Mouse (Mus musculus): ENCODE results near the gene G0s2. TPM values are rescaled to one million over a fixed set of nuclear protein-coding genes. Genes with fewer than 3 reads are reported as not detected.

G0s2 gene
- polyA plus RNA-seq, 1 experiment from 2014 or later, result 11.0 TPM

GRCm38 (mm10) chr1:193243571-193244193 is 29.3 kb downstream of the G0s2 start:
- Histone ChIP-seq H3K9ac (replicated peaks) (no peak overlapping the region), H3K4me3 (no peak overlapping the region), H3K9me3 (no peaks in the 10 kb centered on the region), H3K36me3 (no peaks in the 10 kb centered on the region), H3K27ac (replicated peaks) (no peak overlapping the region), H3K4me2 (replicated peaks) (no peak overlapping the region), H3K27me3 (no peaks in the 10 kb centered on the region), H3K4me1 (0 out of 2 replicates have a peak, but pooled peaks cover 2% of the 10 kb centered on the region)
- WGBS, result 74% methylated on average over 10 of the region's 10 CpGs
- no peak for ATAC-seq (ENCODE audit: low FRiP score, low read depth)

GRCm38 (mm10) chr1:193242863-193243262 is 30.2 kb downstream of the G0s2 start:
- no peak overlapping the region for H3K4me2 ChIP-seq (replicated peaks)
- H3K9me3 ChIP-seq, result no peaks in the 10 kb centered on the region
- no peak overlapping the region for H3K27ac ChIP-seq (replicated peaks)
- 57% methylated on average over 4 of the region's 4 CpGs for WGBS
- 0 out of 2 replicates have a peak, but pooled peaks cover 2% of the 10 kb centered on the region for H3K4me1 ChIP-seq
- ATAC-seq (ENCODE audit: low FRiP score, low read depth), result no peak
- H3K27me3 ChIP-seq, result no peaks in the 10 kb centered on the region
- no peak overlapping the region for H3K9ac ChIP-seq (replicated peaks)
- H3K4me3 ChIP-seq, result no peak overlapping the region
- no peaks in the 10 kb centered on the region for H3K36me3 ChIP-seq

GRCm38 (mm10) chr1:193242238-193242637 is 30.8 kb downstream of the G0s2 start:
- no peak overlapping the region for H3K9ac ChIP-seq (replicated peaks)
- no peak overlapping the region for H3K27ac ChIP-seq (replicated peaks)
- no peak for ATAC-seq (ENCODE audit: low FRiP score, low read depth)
- 0 out of 2 replicates have a peak, but pooled peaks cover 2% of the 10 kb centered on the region for H3K4me1 ChIP-seq
- H3K4me3 ChIP-seq, result no peak overlapping the region
- H3K36me3 ChIP-seq, result no peaks in the 10 kb centered on the region
- no peaks in the 10 kb centered on the region for H3K9me3 ChIP-seq
- H3K4me2 ChIP-seq (replicated peaks), result no peak overlapping the region
- WGBS, result 82% methylated on average over 8 of the region's 8 CpGs
- no peaks in the 10 kb centered on the region for H3K27me3 ChIP-seq

- Histone ChIP-seq H3K4me2 (replicated peaks) (no peak overlapping the region), H3K36me3 (no peaks in the 10 kb centered on the region), H3K9me3 (no peaks in the 10 kb centered on the region), H3K4me1 (0 out of 2 replicates have a peak, but pooled peaks cover 2% of the 10 kb centered on the region), H3K27me3 (no peaks in the 10 kb centered on the region), H3K27ac (replicated peaks) (no peak overlapping the region), H3K4me3 (no peak overlapping the region), H3K9ac (replicated peaks) (no peak overlapping the region)
- no peak for ATAC-seq (ENCODE audit: low FRiP score, low read depth)
- WGBS, result 91% methylated on average over 4 of the region's 4 CpGs
Measured at GRCm38 (mm10) chr1:193241436-193241835, 31.6 kb downstream of the G0s2 start.

GRCm38 (mm10) chr1:193238426-193238825 is 34.6 kb downstream of the G0s2 start:
- H3K27ac ChIP-seq (replicated peaks), result no peak overlapping the region
- H3K4me2 ChIP-seq (replicated peaks), result no peak overlapping the region
- no peak overlapping the region for H3K4me3 ChIP-seq
- no peaks in the 10 kb centered on the region for H3K27me3 ChIP-seq
- H3K9ac ChIP-seq (replicated peaks), result no peak overlapping the region
- ATAC-seq (ENCODE audit: low FRiP score, low read depth), result no peak
- no peaks in the 10 kb centered on the region for H3K9me3 ChIP-seq
- H3K36me3 ChIP-seq, result no peaks in the 10 kb centered on the region
- WGBS, result 66% methylated on average over 4 of the region's 4 CpGs
- no peaks in the 10 kb centered on the region for H3K4me1 ChIP-seq

- no peak overlapping the region for H3K27ac ChIP-seq (replicated peaks)
- no peak overlapping the region for H3K9ac ChIP-seq (replicated peaks)
- H3K36me3 ChIP-seq, result no peaks in the 10 kb centered on the region
- H3K9me3 ChIP-seq, result no peaks in the 10 kb centered on the region
- H3K4me3 ChIP-seq, result no peak overlapping the region
- ATAC-seq (ENCODE audit: low FRiP score, low read depth), result no peak
- H3K27me3 ChIP-seq, result peaks cover 9% of the 10 kb centered on the region; the same call in 1 of the 2 replicates
- H3K4me2 ChIP-seq (replicated peaks), result no peak overlapping the region
- H3K4me1 ChIP-seq, result no peaks in the 10 kb centered on the region
- 89% methylated on average over 7 of the region's 7 CpGs for WGBS
Measured at GRCm38 (mm10) chr1:193234930-193235329, 38.1 kb downstream of the G0s2 start.

GRCm38 (mm10) chr1:193234130-193234645 is 38.8 kb downstream of the G0s2 start:
- H3K27ac ChIP-seq (replicated peaks), result no peak overlapping the region
- no peaks in the 10 kb centered on the region for H3K4me1 ChIP-seq
- no peak for ATAC-seq (ENCODE audit: low FRiP score, low read depth)
- no peak overlapping the region for H3K9ac ChIP-seq (replicated peaks)
- peaks cover 9% of the 10 kb centered on the region; the same call in 1 of the 2 replicates for H3K27me3 ChIP-seq
- no peaks in the 10 kb centered on the region for H3K36me3 ChIP-seq
- H3K4me2 ChIP-seq (replicated peaks), result no peak overlapping the region
- WGBS, result 96% methylated on average over 2 of the region's 2 CpGs
- no peaks in the 10 kb centered on the region for H3K9me3 ChIP-seq
- H3K4me3 ChIP-seq, result no peak overlapping the region

GRCm38 (mm10) chr1:193232732-193233131 is 40.3 kb downstream of the G0s2 start:
- ATAC-seq (ENCODE audit: low FRiP score, low read depth), result no peak
- Histone ChIP-seq H3K4me3 (no peak overlapping the region), H3K36me3 (no peaks in the 10 kb centered on the region), H3K9ac (replicated peaks) (no peak overlapping the region), H3K4me1 (no peaks in the 10 kb centered on the region), H3K27ac (replicated peaks) (no peak overlapping the region), H3K27me3 (peaks cover 9% of the 10 kb centered on the region; the same call in 1 of the 2 replicates), H3K4me2 (replicated peaks) (no peak overlapping the region), H3K9me3 (no peaks in the 10 kb centered on the region)
- 94% methylated on average over 2 of the region's 2 CpGs for WGBS

GRCm38 (mm10) chr1:193230935-193231334 is 42.1 kb downstream of the G0s2 start:
- Histone ChIP-seq H3K27me3 (peaks cover 9% of the 10 kb centered on the region; the same call in 1 of the 2 replicates), H3K9ac (replicated peaks) (no peak overlapping the region), H3K4me3 (no peak overlapping the region), H3K4me1 (no peaks in the 10 kb centered on the region), H3K9me3 (no peaks in the 10 kb centered on the region), H3K27ac (replicated peaks) (no peak overlapping the region), H3K36me3 (no peaks in the 10 kb centered on the region), H3K4me2 (replicated peaks) (no peak overlapping the region)
- WGBS, result 81% methylated on average over 5 of the region's 5 CpGs
- no peak for ATAC-seq (ENCODE audit: low FRiP score, low read depth)

GRCm38 (mm10) chr1:193230531-193230930 is 42.5 kb downstream of the G0s2 start:
- Histone ChIP-seq H3K36me3 (no peaks in the 10 kb centered on the region), H3K4me2 (replicated peaks) (no peak overlapping the region), H3K4me3 (no peak overlapping the region), H3K4me1 (peaks cover 2% of the 10 kb centered on the region; the same call in 1 of the 2 replicates), H3K9me3 (no peaks in the 10 kb centered on the region), H3K27ac (replicated peaks) (no peak overlapping the region), H3K9ac (replicated peaks) (no peak overlapping the region), H3K27me3 (peaks cover 9% of the 10 kb centered on the region; the same call in 1 of the 2 replicates)
- WGBS, result 82% methylated on average over 3 of the region's 3 CpGs
- no peak for ATAC-seq (ENCODE audit: low FRiP score, low read depth)

- ATAC-seq (ENCODE audit: low FRiP score, low read depth), result no peak
- Histone ChIP-seq H3K36me3 (no peaks in the 10 kb centered on the region), H3K27ac (replicated peaks) (no peak overlapping the region), H3K9ac (replicated peaks) (no peak overlapping the region), H3K9me3 (no peaks in the 10 kb centered on the region), H3K4me2 (replicated peaks) (no peak overlapping the region), H3K4me1 (peaks cover 6% of the 10 kb centered on the region; the same call in 1 of the 2 replicates), H3K27me3 (peaks cover 9% of the 10 kb centered on the region; the same call in 1 of the 2 replicates), H3K4me3 (no peak overlapping the region)
- 96% methylated on average over 5 of the region's 5 CpGs for WGBS
Measured at GRCm38 (mm10) chr1:193229570-193229969, 43.4 kb downstream of the G0s2 start.

GRCm38 (mm10) chr1:193227537-193227936 is 45.5 kb downstream of the G0s2 start:
- Histone ChIP-seq H3K27ac (replicated peaks) (no peak overlapping the region), H3K9me3 (no peaks in the 10 kb centered on the region), H3K36me3 (no peaks in the 10 kb centered on the region), H3K4me3 (no peak overlapping the region), H3K27me3 (peaks cover 9% of the 10 kb centered on the region; the same call in 1 of the 2 replicates), H3K4me1 (peaks cover 6% of the 10 kb centered on the region; the same call in 1 of the 2 replicates), H3K4me2 (replicated peaks) (no peak overlapping the region), H3K9ac (replicated peaks) (no peak overlapping the region)
- no peak for ATAC-seq (ENCODE audit: low FRiP score, low read depth)
- 77% methylated on average over 4 of the region's 4 CpGs for WGBS

Data from midbrain, embryonic 12.5 days (tissue).